Mouse (Mus musculus) bone marrow macrophage, adult 2 months (primary cell): ENCODE measurements around the gene Sulf2.

Experiments
- CTCF ChIP-seq: IDR thresholded peaks from 2 replicates; pipeline ENCODE4 v1.5.1; 2012; ENCODE audit warnings: low read depth, mild to moderate bottlenecking, low read length, moderate library complexity
- POLR2A ChIP-seq: IDR thresholded peaks from 2 replicates; pipeline ENCODE4 v1.6.1; 2012; ENCODE audit warnings: mild to moderate bottlenecking, low read depth, low read length, borderline replicate concordance

GRCm38 (mm10) chr2:166184417-166184816 is 29.0 kb upstream of the Sulf2 start:
- TF ChIP-seq POLR2A, result no peak
- TF ChIP-seq CTCF, result no peak
